Mouse (Mus musculus) embryo, embryonic 10.5 days (tissue): ENCODE measurements around the gene Thap7.

ENCODE experiments used
- DNase-seq: peaks from one replicate; pipeline ENCODE4 v3.0.0-alpha.2; 2015; ENCODE audit warnings: low spot score

Thap7 gene

GRCm38 (mm10) chr16:17488478-17489468 lies 42.2 kb downstream of the Thap7 start:
- peak; percentile 54 for DNase-seq

- DNase-seq, result no peak
These were observed 44.4 kb downstream of the Thap7 start for GRCm38 (mm10) chr16:17486505-17486904.

GRCm38 (mm10) chr16:17481465-17481864 lies 49.5 kb downstream of the Thap7 start:
- DNase-seq, result no peak

- DNase-seq, result no peak
These were observed 52.5 kb downstream of the Thap7 start for GRCm38 (mm10) chr16:17478331-17478943.
